Mouse (Mus musculus) hindbrain, embryonic 10.5 days (tissue): ENCODE results near the gene Mast4. TPM values are rescaled to one million over a fixed set of nuclear protein-coding genes. Genes with fewer than 3 reads are reported as not detected.

Experiments
- DNase-seq: peaks from one replicate; pipeline ENCODE4 v3.0.0-alpha.2; 2017; ENCODE audit warnings: low spot score
- H3K27ac ChIP-seq: fragments of 300-500 bp; sonication (generic); 2 replicates; pipeline ENCODE4 v1.5.1; 2016; ENCODE audit warnings: mild to moderate bottlenecking, moderate library complexity
- H3K27me3 ChIP-seq: fragments of 300-500 bp; sonication (generic); 2 replicates; pipeline ENCODE4 v1.6.1; 2016; ENCODE audit warnings: mild to moderate bottlenecking; ENCODE audit not compliant: poor library complexity, insufficient read depth, severe bottlenecking
- H3K36me3 ChIP-seq: fragments of 300-500 bp; sonication (generic); 2 replicates; pipeline ENCODE4 v1.6.1; 2016; ENCODE audit warnings: mild to moderate bottlenecking, moderate library complexity
- H3K4me1 ChIP-seq: fragments of 300-500 bp; sonication (generic); replicated peaks from 2 replicates; pipeline ENCODE4 v1.6.1; 2016; ENCODE audit warnings: mild to moderate bottlenecking
- H3K4me3 ChIP-seq: fragments of 300-500 bp; sonication (generic); 2 replicates; pipeline ENCODE4 v1.5.1; 2016; ENCODE audit warnings: mild to moderate bottlenecking, moderate library complexity
- H3K9me3 ChIP-seq: fragments of 300-500 bp; sonication (generic); 2 replicates; pipeline ENCODE4 v1.6.1; 2016; ENCODE audit warnings: mild to moderate bottlenecking, moderate library complexity
- WGBS: fragments of 180-500 bp; shearing (Covaris S2); methylation state at CpG from one replicate; pipeline ENCODE4 v1.1.7; 2016; 5-methylcytosine and 5-hydroxymethylcytosine counted together
- polyA plus RNA-seq: library from polyadenylated mRNA; unstranded; fragments of >200 nt; fragmentation: Nextera tagmentation; extraction: Ambion mirVana; gene quantifications from 2 replicates; pipeline ENCODE4 v1.2.1, GENCODE M21; 2016

Gene Mast4
- polyA plus RNA-seq, 1 experiment from 2014 or later: 19.3 TPM

DNA sequence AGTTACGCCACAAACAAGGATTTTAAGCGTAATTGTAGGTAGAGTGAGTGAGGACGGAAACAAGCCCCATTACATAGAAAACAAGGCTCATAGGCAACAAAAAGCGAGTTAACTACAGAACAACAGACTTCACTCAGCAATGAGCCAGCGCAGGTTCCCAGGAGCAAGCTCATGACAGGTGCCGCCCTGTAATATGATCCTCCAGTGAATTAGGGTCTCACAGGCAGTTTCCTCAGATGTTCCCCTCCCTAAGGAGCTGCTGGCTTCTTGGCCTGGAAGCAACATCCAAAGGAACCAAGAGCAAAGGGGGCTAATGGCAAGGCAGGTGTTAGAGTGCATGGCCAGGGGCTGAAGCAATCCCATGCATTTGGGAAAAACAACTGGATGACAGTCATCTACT, 31.8 kb downstream of the Mast4 start:
- peaks cover 17% of the 10 kb centered on the region for H3K4me1 ChIP-seq
- H3K36me3 ChIP-seq: no peaks in the 10 kb centered on the region
- DNase-seq: no peak
- H3K27me3 ChIP-seq: no peaks in the 10 kb centered on the region
- WGBS: 52% methylated on average over 6 of the region's 6 CpGs
- no peak overlapping the region for H3K4me3 ChIP-seq
- H3K9me3 ChIP-seq: no peaks in the 10 kb centered on the region
- no peak overlapping the region for H3K27ac ChIP-seq

DNA sequence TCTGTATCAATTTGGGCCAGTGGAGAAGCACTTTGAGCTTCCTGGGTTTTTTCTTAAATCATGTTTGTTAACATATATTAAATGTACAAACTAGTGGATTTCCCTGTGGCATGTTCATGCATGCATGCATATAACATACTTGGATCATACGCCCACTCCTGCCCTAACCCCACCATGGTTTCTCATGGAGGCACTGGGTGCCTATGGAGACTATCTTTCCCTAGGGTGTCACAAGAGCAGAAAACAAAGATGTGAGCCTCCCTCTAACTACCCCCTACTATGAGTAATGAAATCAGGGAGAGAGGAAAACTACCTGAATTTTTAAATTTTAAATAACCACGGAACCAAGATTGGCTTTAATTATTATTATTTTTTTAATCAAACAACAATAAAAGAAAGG, 32.2 kb downstream of the Mast4 start:
- H3K9me3 ChIP-seq: no peaks in the 10 kb centered on the region
- peaks cover 17% of the 10 kb centered on the region for H3K4me1 ChIP-seq
- no peaks in the 10 kb centered on the region for H3K36me3 ChIP-seq
- no peaks in the 10 kb centered on the region for H3K27me3 ChIP-seq
- no peak for DNase-seq
- no peak overlapping the region for H3K27ac ChIP-seq
- 86% methylated on average over 2 of the region's 2 CpGs for WGBS
- no peak overlapping the region for H3K4me3 ChIP-seq

DNA sequence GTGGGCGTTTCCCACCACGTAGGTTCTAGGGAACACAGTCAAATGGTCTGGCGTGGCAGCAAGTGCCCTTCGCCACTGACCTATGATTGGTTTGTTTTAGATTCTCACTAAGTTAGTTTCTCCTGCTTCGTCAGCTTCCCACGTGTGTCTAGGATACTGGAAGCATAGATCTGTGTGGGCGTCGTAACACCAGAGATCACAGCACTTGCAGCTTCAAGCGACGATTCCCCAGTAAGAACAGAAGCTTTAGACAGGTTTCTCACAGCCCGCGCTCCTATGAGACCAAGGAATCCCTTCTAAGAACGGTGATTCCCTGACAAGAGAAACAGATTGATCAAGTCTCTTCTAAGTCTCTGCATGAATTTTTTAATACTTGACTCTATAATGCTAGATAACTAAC, 39.9 kb downstream of the Mast4 start:
- Histone ChIP-seq H3K9me3 (no peaks in the 10 kb centered on the region), H3K4me3 (no peak overlapping the region), H3K27me3 (no peaks in the 10 kb centered on the region), H3K27ac (no peak overlapping the region), H3K36me3 (no peaks in the 10 kb centered on the region), H3K4me1 (no peaks in the 10 kb centered on the region)
- no peak for DNase-seq
- WGBS: 90% methylated on average over 13 of the region's 13 CpGs

DNA sequence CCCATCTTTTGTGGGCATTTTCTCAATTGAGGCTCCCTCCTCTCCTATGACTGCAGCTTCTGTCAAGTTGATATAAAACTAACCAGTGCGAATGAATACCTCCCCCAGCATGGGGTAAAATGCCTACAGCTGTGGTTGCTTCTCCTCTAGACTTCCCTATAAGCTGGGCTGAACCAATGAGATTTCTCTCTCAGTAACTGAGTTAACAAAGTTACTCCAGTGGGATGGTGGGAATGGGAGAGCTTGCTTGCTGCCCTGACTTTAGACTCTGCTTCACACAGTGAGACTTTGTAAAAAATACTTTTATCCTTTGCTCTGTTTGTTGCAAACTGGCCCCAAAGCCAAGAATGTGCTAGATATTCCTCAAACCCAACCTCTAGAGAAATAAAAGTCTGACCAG, 41.2 kb downstream of the Mast4 start:
- Histone ChIP-seq H3K36me3 (no peaks in the 10 kb centered on the region), H3K27me3 (no peaks in the 10 kb centered on the region), H3K4me1 (no peaks in the 10 kb centered on the region), H3K9me3 (no peaks in the 10 kb centered on the region), H3K27ac (no peak overlapping the region), H3K4me3 (no peak overlapping the region)
- WGBS: 75% methylated on average over 1 of the region's 1 CpGs
- DNase-seq: peak; percentile 12

DNA sequence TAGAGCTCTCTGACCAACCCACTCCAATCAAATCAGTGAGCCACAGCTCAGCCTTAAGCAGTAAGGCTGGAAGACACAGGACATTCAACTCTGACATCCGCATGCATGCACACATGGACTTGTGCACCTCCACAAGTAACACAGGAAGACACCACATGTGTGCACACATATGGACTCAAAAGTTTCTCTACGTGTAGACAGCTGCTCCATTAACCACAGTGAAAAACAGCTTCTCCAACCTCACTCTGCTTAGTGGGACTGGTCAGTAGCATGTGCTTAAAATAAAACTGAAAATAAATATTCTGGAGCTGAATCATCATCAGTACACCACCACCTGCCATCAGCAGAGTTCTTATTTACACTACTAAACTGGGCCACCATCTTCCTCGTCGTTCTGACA, 43.2 kb downstream of the Mast4 start:
- no peaks in the 10 kb centered on the region for H3K36me3 ChIP-seq
- no peaks in the 10 kb centered on the region for H3K27me3 ChIP-seq
- H3K4me1 ChIP-seq: no peaks in the 10 kb centered on the region
- no peaks in the 10 kb centered on the region for H3K9me3 ChIP-seq
- no peak for DNase-seq
- no peak overlapping the region for H3K27ac ChIP-seq
- WGBS: 91% methylated on average over 4 of the region's 4 CpGs
- no peak overlapping the region for H3K4me3 ChIP-seq

DNA sequence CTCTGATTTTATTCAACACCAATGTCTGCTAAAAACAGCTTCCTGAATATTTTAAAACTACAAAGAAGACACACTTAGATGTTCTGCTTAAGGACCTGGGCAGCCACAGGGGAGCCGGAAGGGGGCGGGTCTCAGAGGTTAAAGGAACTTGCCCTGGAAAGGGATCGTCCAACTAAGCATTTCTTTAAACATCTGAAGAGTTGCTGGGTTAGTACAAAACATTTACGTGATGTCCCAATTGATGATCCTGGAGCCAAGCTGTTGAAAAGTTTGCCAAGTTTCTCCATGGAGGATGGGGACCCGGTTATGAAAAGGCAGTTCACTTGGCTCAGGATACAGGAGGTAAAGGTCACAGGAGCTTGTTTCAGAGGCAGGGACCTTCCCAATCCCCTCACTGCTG, 48.5 kb downstream of the Mast4 start:
- WGBS: 81% methylated on average over 5 of the region's 5 CpGs
- H3K27ac ChIP-seq: no peak overlapping the region
- no peaks in the 10 kb centered on the region for H3K36me3 ChIP-seq
- DNase-seq: no peak
- no peaks in the 10 kb centered on the region for H3K9me3 ChIP-seq
- H3K4me1 ChIP-seq: no peaks in the 10 kb centered on the region
- H3K27me3 ChIP-seq: no peaks in the 10 kb centered on the region
- no peak overlapping the region for H3K4me3 ChIP-seq

DNA sequence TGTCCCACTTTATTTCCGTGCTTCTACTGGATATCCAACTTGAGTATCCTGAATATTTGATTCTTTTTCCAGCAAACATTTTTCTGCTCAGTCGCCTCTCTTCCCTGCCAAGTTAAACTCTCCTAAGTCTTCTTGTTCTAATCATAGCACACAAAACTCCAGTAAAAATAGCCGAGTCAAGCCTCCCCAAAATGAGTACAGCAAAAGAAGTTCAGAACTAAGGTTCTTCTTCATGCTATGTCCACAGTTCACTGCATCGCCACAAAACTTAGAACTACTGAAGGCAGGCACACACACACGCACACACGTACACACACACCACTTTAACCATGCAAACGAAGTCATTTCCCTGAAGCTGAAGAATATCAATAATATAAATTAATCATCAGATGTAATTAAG, 49.3 kb downstream of the Mast4 start:
- H3K4me1 ChIP-seq: no peaks in the 10 kb centered on the region
- WGBS: 96% methylated on average over 7 of the region's 7 CpGs
- H3K36me3 ChIP-seq: no peaks in the 10 kb centered on the region
- no peak overlapping the region for H3K4me3 ChIP-seq
- H3K27ac ChIP-seq: no peak overlapping the region
- DNase-seq: no peak
- no peaks in the 10 kb centered on the region for H3K27me3 ChIP-seq
- H3K9me3 ChIP-seq: no peaks in the 10 kb centered on the region

DNA sequence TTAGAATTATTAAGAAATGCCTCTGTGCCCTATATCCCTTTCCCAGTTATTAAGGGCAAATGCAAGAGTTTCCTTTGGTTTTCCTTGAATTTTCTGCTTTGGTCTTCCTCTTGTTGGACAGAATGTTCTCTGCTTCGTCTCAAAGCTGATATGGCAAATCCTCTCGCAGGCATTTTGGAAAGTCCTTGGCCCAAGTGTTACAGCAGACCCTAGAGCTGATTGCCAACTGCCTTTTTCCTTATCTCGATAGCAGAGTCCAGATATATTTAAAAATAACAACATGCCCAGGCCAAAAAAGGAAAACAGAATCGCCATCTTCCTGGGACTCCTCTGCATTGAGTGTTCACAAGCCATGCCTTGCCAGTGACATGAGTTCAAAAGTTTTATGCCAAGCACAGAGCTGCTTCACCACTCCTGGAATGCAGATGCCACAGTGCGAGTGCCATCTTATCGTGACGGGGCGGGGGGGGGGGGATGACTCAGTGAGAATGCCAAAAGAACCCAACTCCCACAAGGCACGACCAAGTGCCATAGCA, 63.4 kb downstream of the Mast4 start:
- H3K4me3 ChIP-seq: no peak overlapping the region
- 86% methylated on average over 9 of the region's 9 CpGs for WGBS
- H3K27me3 ChIP-seq: no peaks in the 10 kb centered on the region

DNA sequence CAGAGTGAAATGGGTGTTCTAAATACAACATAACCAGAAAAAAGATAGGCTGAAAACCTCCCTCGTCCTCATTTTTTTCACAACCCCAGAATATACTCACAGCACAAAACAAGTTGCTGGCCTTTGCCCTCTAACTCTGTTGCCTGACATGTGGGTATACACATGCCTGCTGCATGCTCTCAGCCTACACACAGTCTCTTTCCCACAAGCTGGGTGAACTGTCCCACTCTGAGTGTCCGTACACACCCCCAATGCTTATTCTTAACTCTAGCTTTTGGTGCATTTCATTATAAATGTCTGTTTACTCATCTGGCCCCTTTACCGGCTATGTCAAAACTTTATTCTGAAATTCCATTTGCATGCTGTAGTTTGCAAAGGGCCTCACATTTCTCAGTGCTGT, 71.6 kb downstream of the Mast4 start:
- no peak for DNase-seq
- Histone ChIP-seq H3K9me3 (no peaks in the 10 kb centered on the region), H3K27me3 (no peaks in the 10 kb centered on the region), H3K4me1 (peaks cover 7% of the 10 kb centered on the region; the same call in 1 of the 2 replicates), H3K4me3 (no peak overlapping the region), H3K36me3 (no peaks in the 10 kb centered on the region), H3K27ac (no peak overlapping the region)
- 83% methylated on average over 3 of the region's 3 CpGs for WGBS

More for the DNA sequence above, 63.4 kb downstream of the Mast4 start:
- no peaks in the 10 kb centered on the region for H3K36me3 ChIP-seq
- H3K4me1 ChIP-seq: 0 out of 2 replicates have a peak, but pooled peaks cover 16% of the 10 kb centered on the region
- no peak for DNase-seq
- H3K9me3 ChIP-seq: no peaks in the 10 kb centered on the region
- no peak overlapping the region for H3K27ac ChIP-seq

DNA sequence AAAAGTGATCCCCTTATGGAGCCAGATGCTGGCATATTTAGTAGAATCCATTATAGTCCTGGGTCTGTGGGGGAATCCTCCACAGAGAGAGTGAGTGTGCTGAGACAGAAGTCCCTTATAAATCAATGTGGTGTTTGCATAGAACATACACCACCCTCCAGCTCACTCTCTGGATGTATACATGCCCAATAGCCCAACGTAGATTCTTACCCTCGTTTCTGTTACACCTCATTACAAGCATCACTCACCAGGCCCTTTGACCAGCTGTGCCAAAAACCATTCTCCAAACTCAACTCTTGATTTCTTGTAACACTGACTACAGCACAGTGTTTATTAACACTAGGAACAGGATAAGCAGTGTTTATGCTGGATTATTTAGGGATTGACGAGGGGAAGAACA, 72.2 kb downstream of the Mast4 start:
- H3K27ac ChIP-seq: no peak overlapping the region
- H3K9me3 ChIP-seq: no peaks in the 10 kb centered on the region
- H3K27me3 ChIP-seq: no peaks in the 10 kb centered on the region
- peaks cover 7% of the 10 kb centered on the region; the same call in 1 of the 2 replicates for H3K4me1 ChIP-seq
- no peak for DNase-seq
- H3K36me3 ChIP-seq: no peaks in the 10 kb centered on the region
- H3K4me3 ChIP-seq: no peak overlapping the region
- WGBS: 86% methylated on average over 3 of the region's 3 CpGs

DNA sequence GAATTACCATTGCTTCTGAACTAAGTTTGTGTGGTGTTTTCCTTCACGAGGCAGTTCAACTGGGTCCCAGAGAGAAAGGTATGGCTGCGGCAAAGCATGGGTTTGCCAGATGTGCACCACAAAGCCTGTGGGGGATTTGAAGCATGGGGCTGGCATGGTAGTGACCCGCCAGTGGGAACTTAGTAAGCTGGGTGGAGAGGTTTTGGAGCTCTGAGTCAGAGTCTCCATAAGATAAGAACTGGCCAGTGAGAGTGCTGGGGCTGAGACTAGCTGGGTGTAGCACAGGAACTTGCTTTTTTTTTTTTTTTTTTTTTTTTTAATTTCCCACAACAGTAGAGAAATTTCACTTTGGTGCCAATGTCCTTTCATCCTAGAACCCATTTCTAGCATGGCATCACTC, 73.9 kb downstream of the Mast4 start:
- Histone ChIP-seq H3K27ac (no peak overlapping the region), H3K4me1 (peaks cover 7% of the 10 kb centered on the region; the same call in 1 of the 2 replicates), H3K36me3 (no peaks in the 10 kb centered on the region), H3K4me3 (no peak overlapping the region), H3K27me3 (no peaks in the 10 kb centered on the region), H3K9me3 (no peaks in the 10 kb centered on the region)
- DNase-seq: no peak
- WGBS: 89% methylated on average over 3 of the region's 3 CpGs

DNA sequence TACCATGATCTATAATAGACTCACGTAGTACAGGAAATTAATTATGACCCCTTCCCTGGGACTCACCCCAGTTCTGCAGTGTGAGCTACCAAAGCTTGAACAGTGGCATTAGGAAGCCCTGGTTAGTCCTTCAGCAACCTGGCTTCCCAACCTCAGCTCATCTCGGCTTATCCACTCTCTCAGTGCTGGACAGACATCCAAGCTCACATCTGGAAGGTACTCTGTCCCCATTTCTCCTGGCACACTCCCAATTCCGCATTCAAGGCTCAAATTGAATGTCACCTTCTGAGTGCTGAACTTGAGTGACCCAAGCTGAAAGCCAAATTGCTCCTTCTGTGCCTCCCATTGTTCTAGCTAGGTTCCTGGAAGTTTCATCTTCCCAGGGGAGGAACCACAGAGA, 76.2 kb downstream of the Mast4 start:
- H3K4me1 ChIP-seq: peaks cover 7% of the 10 kb centered on the region; the same call in 1 of the 2 replicates
- H3K4me3 ChIP-seq: no peak overlapping the region
- no peaks in the 10 kb centered on the region for H3K36me3 ChIP-seq
- H3K9me3 ChIP-seq: no peaks in the 10 kb centered on the region
- no peak overlapping the region for H3K27ac ChIP-seq
- no peaks in the 10 kb centered on the region for H3K27me3 ChIP-seq
- 76% methylated on average over 3 of the region's 3 CpGs for WGBS
- no peak for DNase-seq

DNA sequence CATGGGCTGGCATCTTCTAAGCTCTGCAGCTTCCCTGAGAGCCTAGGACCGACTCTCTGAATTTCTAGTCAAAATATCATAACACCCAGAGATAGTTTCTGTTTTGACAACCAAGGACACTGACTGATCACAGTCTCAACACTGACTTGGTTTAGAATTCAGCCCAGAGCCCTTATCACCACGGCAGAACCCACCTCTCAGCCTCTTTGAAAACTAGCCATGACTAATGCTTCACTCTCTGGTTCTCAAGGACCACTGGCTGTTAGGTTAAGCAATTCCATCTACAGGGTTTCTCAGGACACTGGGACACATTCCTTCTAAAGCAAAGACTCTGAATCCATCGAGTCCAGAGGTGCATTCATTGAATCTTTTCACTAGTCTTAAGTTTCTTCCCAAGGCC, 79.4 kb downstream of the Mast4 start:
- DNase-seq: no peak
- no peaks in the 10 kb centered on the region for H3K9me3 ChIP-seq

DNA sequence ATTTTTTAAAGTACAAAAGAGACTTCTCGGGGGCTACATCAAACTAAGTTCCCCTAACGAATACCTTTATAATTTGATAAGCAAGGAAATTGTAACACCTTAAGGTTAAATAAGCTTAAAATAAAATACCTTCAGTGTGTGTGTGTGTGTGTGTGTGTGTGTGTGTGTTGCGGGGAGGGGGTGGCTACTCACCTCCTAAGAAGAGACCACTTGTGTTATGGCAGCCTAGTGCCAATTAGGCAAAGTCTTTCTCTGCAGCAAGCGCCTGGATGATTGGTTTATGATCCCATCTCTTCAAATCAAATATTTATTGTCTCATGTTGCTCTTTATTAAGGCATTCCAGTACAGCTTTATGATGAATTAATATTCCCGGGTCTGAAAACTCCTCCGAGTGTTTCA, 81.2 kb downstream of the Mast4 start:
- Histone ChIP-seq H3K4me1 (peaks cover 13% of the 10 kb centered on the region), H3K4me3 (no peak overlapping the region), H3K9me3 (no peaks in the 10 kb centered on the region), H3K27ac (no peak overlapping the region), H3K36me3 (no peaks in the 10 kb centered on the region), H3K27me3 (no peaks in the 10 kb centered on the region)
- WGBS: 94% methylated on average over 6 of the region's 6 CpGs
- no peak for DNase-seq

More for the DNA sequence above, 79.4 kb downstream of the Mast4 start:
- Histone ChIP-seq H3K27ac (no peak overlapping the region), H3K27me3 (no peaks in the 10 kb centered on the region), H3K4me3 (no peak overlapping the region), H3K4me1 (peaks cover 7% of the 10 kb centered on the region; the same call in 1 of the 2 replicates), H3K36me3 (no peaks in the 10 kb centered on the region)
- WGBS: 70% methylated on average over 3 of the region's 3 CpGs
